ENCODE assay signal across 23 mouse cellular contexts in the genomic region with DNA sequence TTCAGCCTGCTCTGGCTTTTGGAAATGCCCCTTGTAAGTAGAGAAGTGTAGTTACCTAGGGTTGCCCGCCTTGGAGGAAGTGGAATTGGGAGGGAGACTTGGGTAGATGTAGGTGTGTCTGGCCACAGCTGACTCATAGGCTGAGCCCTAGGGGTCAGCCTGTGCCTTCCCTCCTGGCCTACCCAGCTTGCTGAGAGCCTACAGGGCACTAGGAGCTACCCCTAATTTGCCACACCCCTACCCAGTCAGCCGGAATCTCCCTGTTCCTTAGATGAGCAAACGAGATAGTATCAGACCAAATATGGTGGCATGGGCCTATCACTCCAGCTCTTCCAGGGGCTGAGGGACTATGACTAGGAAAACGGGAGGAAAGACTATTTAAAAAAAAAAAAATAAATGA. TPM values are rescaled to one million over a fixed set of nuclear protein-coding genes. Genes with fewer than 3 reads are reported as not detected.
DNase-seq lines count a peak whose midpoint lies in the region; ATAC-seq and TF ChIP-seq lines count a peak whose summit lies in the region.
"Had no signal": no experiment of that assay in that cellular context is flagged by ENCODE, and none has a peak within 500 bp of the region (broad histone marks: within the 10 kb centered on the region; RNA-seq: fewer than 3 reads in every experiment).

No protein-coding gene starts in this region.

- no peak overlapping the region for H3K4me3 ChIP-seq in liver, adult 2 months (ENCODE audit: insufficient read depth, low read depth, low read length)
- no peak overlapping the region for H3K4me3 ChIP-seq in liver, embryonic 11.5 days (ENCODE audit: low read depth, low read length)
- H3K4me3 ChIP-seq in liver, embryonic 14.5 days (ENCODE audit: insufficient read depth in 1 of 2, low read depth in 2 of 2, low read length in 2 of 2) = no peak overlapping the region
- H3K4me3 ChIP-seq in heart, adult 2 months = no peak overlapping the region
- no peak overlapping the region for H3K4me3 ChIP-seq in thymus, adult 2 months (ENCODE audit: control insufficient read depth, insufficient read depth, low read length)
- H3K4me3 ChIP-seq: embryonic facial prominence, embryonic 13.5 days; heart, embryonic 10.5 days; hindbrain, embryonic 15.5 days; limb, embryonic 13.5 days; neural tube, embryonic 12.5 days had no signal

- no peak overlapping the region for H3K4me2 ChIP-seq in liver, embryonic 11.5 days
- no peak overlapping the region for H3K4me2 ChIP-seq in liver, embryonic 14.5 days (ENCODE audit: low read depth)
- H3K4me2 ChIP-seq: embryonic facial prominence, embryonic 13.5 days; hindbrain, embryonic 15.5 days; limb, embryonic 13.5 days; neural tube, embryonic 12.5 days had no signal

- H3K79me2 ChIP-seq in liver, adult 2 months (ENCODE audit: control insufficient read depth, insufficient read depth, low read length) = no peaks in the 10 kb centered on the region
- H3K79me2 ChIP-seq in heart, adult 2 months (replicated peaks; ENCODE audit: control insufficient read depth, insufficient read depth, low read length) = no peaks in the 10 kb centered on the region

- TF ChIP-seq POLR2A in liver, adult 2 months (IDR thresholded peaks at IDR 0.05; ENCODE audit: extremely low read depth, insufficient read depth, low read length) = no peak
- TF ChIP-seq POLR2A in heart, adult 2 months (IDR thresholded peaks at IDR 0.05; ENCODE audit: insufficient read depth, low read depth, low read length) = no peak
- no peak for TF ChIP-seq POLR2A in thymus, adult 2 months (IDR thresholded peaks at IDR 0.05; ENCODE audit: control insufficient read depth, extremely low read depth, insufficient read depth, low read length, poor library complexity)

- no peaks in the 10 kb centered on the region for H3K27me3 ChIP-seq in liver, adult 2 months (ENCODE audit: control insufficient read depth, insufficient read depth, low read length)
- H3K27me3 ChIP-seq in liver, embryonic 11.5 days (replicated peaks; ENCODE audit: control insufficient read depth, insufficient read depth, low read length) = no peaks in the 10 kb centered on the region
- no peaks in the 10 kb centered on the region for H3K27me3 ChIP-seq in liver, embryonic 14.5 days (ENCODE audit: control insufficient read depth, insufficient read depth, low read length)
- H3K27me3 ChIP-seq in heart, adult 2 months (ENCODE audit: control insufficient read depth, insufficient read depth, low read length) = no peaks in the 10 kb centered on the region
- H3K27me3 ChIP-seq in thymus, adult 2 months (ENCODE audit: control insufficient read depth, insufficient read depth, low read length) = no peaks in the 10 kb centered on the region
- H3K27me3 ChIP-seq: embryonic facial prominence, embryonic 13.5 days; hindbrain, embryonic 15.5 days; limb, embryonic 13.5 days; neural tube, embryonic 12.5 days had no signal

- H3K4me1 ChIP-seq in liver, adult 2 months (ENCODE audit: control insufficient read depth, insufficient read depth, low read length) = peaks cover 40% of the 10 kb centered on the region
- peaks cover 30% of the 10 kb centered on the region for H3K4me1 ChIP-seq in liver, embryonic 11.5 days (replicated peaks; ENCODE audit: control insufficient read depth, insufficient read depth, low read length)
- peaks cover 31 to 40% of the 10 kb centered on the region in 2 experiments for H3K4me1 ChIP-seq in liver, embryonic 14.5 days (replicated peaks; ENCODE audit: control insufficient read depth in 2 of 2, insufficient read depth in 2 of 2, low read length in 1 of 2)
- peaks cover 14% of the 10 kb centered on the region for H3K4me1 ChIP-seq in heart, adult 2 months (ENCODE audit: control insufficient read depth, insufficient read depth, low read length)
- H3K4me1 ChIP-seq in thymus, adult 2 months (replicated peaks; ENCODE audit: control insufficient read depth, insufficient read depth, low read length) = peaks cover 44% of the 10 kb centered on the region

- H3K36me3 ChIP-seq in liver, adult 2 months (ENCODE audit: control insufficient read depth, insufficient read depth, low read length) = no peaks in the 10 kb centered on the region
- no peaks in the 10 kb centered on the region for H3K36me3 ChIP-seq in liver, embryonic 11.5 days (ENCODE audit: control insufficient read depth, insufficient read depth, low read length)
- H3K36me3 ChIP-seq in liver, embryonic 14.5 days (replicated peaks; ENCODE audit: control insufficient read depth, insufficient read depth, low read depth) = no peaks in the 10 kb centered on the region
- H3K36me3 ChIP-seq in heart, adult 2 months (ENCODE audit: control insufficient read depth, insufficient read depth, low read length) = no peaks in the 10 kb centered on the region
- H3K36me3 ChIP-seq in thymus, adult 2 months (ENCODE audit: control insufficient read depth, insufficient read depth, low read length) = no peaks in the 10 kb centered on the region
- H3K36me3 ChIP-seq: embryonic facial prominence, embryonic 13.5 days; heart, embryonic 10.5 days; hindbrain, embryonic 15.5 days; limb, embryonic 13.5 days; neural tube, embryonic 12.5 days had no signal

- TF ChIP-seq CTCF in liver, adult 2 months (IDR thresholded peaks at IDR 0.05; ENCODE audit: low read depth, low read length) = no peak
- no peak for TF ChIP-seq CTCF in liver, embryonic 14.5 days (IDR thresholded peaks at IDR 0.05; ENCODE audit: low read depth)
- no peak for TF ChIP-seq CTCF in heart, adult 2 months (IDR thresholded peaks at IDR 0.05)
- no peak for TF ChIP-seq CTCF in thymus, adult 2 months (IDR thresholded peaks at IDR 0.05; ENCODE audit: borderline replicate concordance, control insufficient read depth, extremely low read depth, insufficient read depth, low read length, poor library complexity)

- DNase-seq in liver, adult 2 months (ENCODE audit: extremely low read depth, low read depth, low spot score) = no peak
- no peak for DNase-seq in liver, embryonic 11.5 days (ENCODE audit: low spot score)
- DNase-seq in CD4-positive helper T cell, adult 2 months (ENCODE audit: low read depth, low spot score) = peak; percentile 35
- DNase-seq in liver, embryonic 14.5 days (ENCODE audit: low read depth in 3 of 3, low spot score in 3 of 3) = no peak
- DNase-seq in natural killer cell, adult 2 months (ENCODE audit: low spot score in 2 of 2) = peak; percentile 38 to 61
- no peak for DNase-seq in adrenal gland, postnatal 25 days
- no peak for DNase-seq in heart, adult 2 months
- no peak for DNase-seq in thymus, adult 2 months
- DNase-seq: adrenal gland, adult 8-10 months; cerebellum, adult 18-20 months; forebrain, postnatal 0 days; heart, postnatal 10 days; kidney, adult 9 months; kidney, postnatal 36 days; layer of hippocampus, adult 9-11 months; thymus, postnatal 25 days had no signal

- no peak for ATAC-seq in liver, embryonic 11.5 days (replicated peaks; ENCODE audit: low FRiP score)
- ATAC-seq in liver, embryonic 14.5 days (ENCODE audit: insufficient read depth) = no peak
- ATAC-seq: CD4-positive, CD25-positive, alpha-beta regulatory T cell, adult 4 months; forebrain, postnatal 0 days; midbrain, embryonic 16.5 days had no signal

- 83% methylated on average over 4 of the region's 4 CpGs for WGBS in liver, adult 2 months
- WGBS in liver, embryonic 11.5 days = 58% methylated on average over 4 of the region's 4 CpGs
- WGBS in liver, embryonic 14.5 days (ENCODE audit: insufficient replicate concordance) = 47% methylated on average over 4 of the region's 4 CpGs
- WGBS in heart, adult 2 months = 84% methylated on average over 4 of the region's 4 CpGs
- WGBS in thymus, adult 2 months = 87% methylated on average over 4 of the region's 4 CpGs

- no peak for TF ChIP-seq EP300 in liver, embryonic 14.5 days (IDR thresholded peaks at IDR 0.05; ENCODE audit: low read depth)
- no peak for TF ChIP-seq EP300 in heart, adult 2 months (IDR thresholded peaks at IDR 0.05; ENCODE audit: insufficient read depth, low read depth, low read length)

- intact Hi-C loops in heart, adult 2 months (cut with DNase I) = no loop called here

- peak overlapping the region; percentile 55 for H3K27ac ChIP-seq in liver, adult 2 months (replicated peaks; ENCODE audit: insufficient read depth, low read depth, low read length)
- no peak overlapping the region; the same call in 1 of the 2 replicates for H3K27ac ChIP-seq in liver, embryonic 11.5 days (ENCODE audit: low read depth, low read length)
- H3K27ac ChIP-seq in liver, embryonic 14.5 days = peak overlapping the region; percentile 25
- no peak overlapping the region for H3K27ac ChIP-seq in heart, adult 2 months
- no peak overlapping the region for H3K27ac ChIP-seq in thymus, adult 2 months (ENCODE audit: control insufficient read depth, insufficient read depth, low read length)
- H3K27ac ChIP-seq: embryonic facial prominence, embryonic 13.5 days; hindbrain, embryonic 15.5 days; limb, embryonic 13.5 days; neural tube, embryonic 12.5 days had no signal

- no peaks in the 10 kb centered on the region for H3K9me3 ChIP-seq in liver, embryonic 11.5 days (ENCODE audit: control insufficient read depth, low read length)
- H3K9me3 ChIP-seq in liver, embryonic 14.5 days (ENCODE audit: control insufficient read depth, low read length) = no peaks in the 10 kb centered on the region
- H3K9me3 ChIP-seq: embryonic facial prominence, embryonic 13.5 days; heart, embryonic 10.5 days; hindbrain, embryonic 15.5 days; limb, embryonic 13.5 days; neural tube, embryonic 12.5 days had no signal

- H3K9ac ChIP-seq in liver, adult 2 months (ENCODE audit: low read depth, low read length) = no peak overlapping the region
- no peak overlapping the region for H3K9ac ChIP-seq in liver, embryonic 11.5 days (ENCODE audit: low read depth, low read length)
- H3K9ac ChIP-seq in liver, embryonic 14.5 days (replicated peaks) = no peak overlapping the region
- H3K9ac ChIP-seq in heart, adult 2 months (ENCODE audit: low read depth, low read length) = no peak overlapping the region
- H3K9ac ChIP-seq: embryonic facial prominence, embryonic 13.5 days; forebrain, postnatal 0 days; hindbrain, embryonic 15.5 days; limb, embryonic 13.5 days; neural tube, embryonic 12.5 days had no signal

RNA-seq across cellular contexts. Expression of a gene that starts 6.2 kb away (rescaled TPM):
- total RNA-seq in liver, adult 2 months (2014; rRNA removed) = 726 and 988 TPM in 2 replicates
- polyA plus RNA-seq in liver, adult 2 months (2012; rRNA removed) = 1,363 and 1,398 TPM in 2 replicates
- 11,958 and 12,749 TPM in 2 replicates for polyA plus RNA-seq in liver, embryonic 11.5 days (2014; fragmentation: Nextera tagmentation; extraction: Ambion mirVana)
- polyA plus RNA-seq in liver, embryonic 14.5 days (2012; rRNA removed) = 776 and 920 TPM in 2 replicates
- polyA plus RNA-seq in liver, embryonic 14.5 days (2014; fragmentation: Nextera tagmentation; extraction: Ambion mirVana) = 7,259 and 7,802 TPM in 2 replicates
- total RNA-seq in adrenal gland, postnatal 25 days (2021) = 2,846 and 3,181 TPM in 2 replicates
- total RNA-seq in heart, adult 2 months (2021) = 100 to 1,000 TPM; 679 to 987 TPM
- 1,148 and 1,181 TPM in 2 replicates for polyA plus RNA-seq in heart, adult 2 months (2012; rRNA removed)
- 6,903 and 9,637 TPM in 2 replicates for polyA plus RNA-seq in thymus, adult 2 months (2012; rRNA removed)

RNA-seq across cellular contexts. Expression of a gene that starts 17.5 kb away (rescaled TPM):
- 1.5 and 2.4 TPM in 2 replicates for total RNA-seq in liver, adult 2 months (2014; rRNA removed)
- polyA plus RNA-seq in liver, adult 2 months (2012; rRNA removed) = 9.3 and 10.6 TPM in 2 replicates
- 6.7 TPM in 2 replicates for polyA plus RNA-seq in liver, embryonic 11.5 days (2014; fragmentation: Nextera tagmentation; extraction: Ambion mirVana)
- polyA plus RNA-seq in liver, embryonic 14.5 days (2012; rRNA removed) = 1.9 and 2.2 TPM in 2 replicates
- polyA plus RNA-seq in liver, embryonic 14.5 days (2014; fragmentation: Nextera tagmentation; extraction: Ambion mirVana) = 1.6 and 2.0 TPM in 2 replicates
- 14.5 and 19.8 TPM in 2 replicates for total RNA-seq in adrenal gland, postnatal 25 days (2021)
- 1 to 10 TPM; 4.0 to 4.5 TPM for total RNA-seq in heart, adult 2 months (2021)
- 6.9 and 7.6 TPM in 2 replicates for polyA plus RNA-seq in heart, adult 2 months (2012; rRNA removed)
- polyA plus RNA-seq in thymus, adult 2 months (2012; rRNA removed) = 25.8 and 29.9 TPM in 2 replicates

RNA-seq across cellular contexts. Expression of a gene that starts 47.4 kb away (rescaled TPM):
- 2.0 and 4.2 TPM in 2 replicates for total RNA-seq in liver, adult 2 months (2014; rRNA removed)
- 3.0 and 4.4 TPM in 2 replicates for polyA plus RNA-seq in liver, adult 2 months (2012; rRNA removed)
- polyA plus RNA-seq in liver, embryonic 11.5 days (2014; fragmentation: Nextera tagmentation; extraction: Ambion mirVana) = 142 and 148 TPM in 2 replicates
- polyA plus RNA-seq in liver, embryonic 14.5 days (2012; rRNA removed) = 21.1 and 25.3 TPM in 2 replicates
- polyA plus RNA-seq in liver, embryonic 14.5 days (2014; fragmentation: Nextera tagmentation; extraction: Ambion mirVana) = 19.3 and 21.4 TPM in 2 replicates
- 36.1 and 51.3 TPM in 2 replicates for total RNA-seq in adrenal gland, postnatal 25 days (2021)
- 10 to 100 TPM; 18.7 to 22.5 TPM for total RNA-seq in heart, adult 2 months (2021)
- polyA plus RNA-seq in heart, adult 2 months (2012; rRNA removed) = 37.0 and 47.7 TPM in 2 replicates
- polyA plus RNA-seq in thymus, adult 2 months (2012; rRNA removed) = 148 and 157 TPM in 2 replicates

Comparison
In these comparisons a context has a peak if more than half of its experiments do, and no peak if none do; other contexts are left out.
1. H3K27ac ChIP-seq: peak in liver, adult 2 months (single experiment) and liver, embryonic 14.5 days (single experiment); none in liver, embryonic 11.5 days (single experiment), heart, adult 2 months (single experiment) and thymus, adult 2 months (single experiment).
2. DNase-seq: peak in CD4-positive helper T cell, adult 2 months (single experiment) and natural killer cell, adult 2 months (2 of 2); none in liver, adult 2 months (single experiment), liver, embryonic 11.5 days (single experiment), liver, embryonic 14.5 days (0 of 3), adrenal gland, postnatal 25 days (single experiment), heart, adult 2 months (0 of 2) and thymus, adult 2 months (single experiment).